Mouse (Mus musculus): ENCODE data around the gene Speg.

The Speg gene

DNA sequence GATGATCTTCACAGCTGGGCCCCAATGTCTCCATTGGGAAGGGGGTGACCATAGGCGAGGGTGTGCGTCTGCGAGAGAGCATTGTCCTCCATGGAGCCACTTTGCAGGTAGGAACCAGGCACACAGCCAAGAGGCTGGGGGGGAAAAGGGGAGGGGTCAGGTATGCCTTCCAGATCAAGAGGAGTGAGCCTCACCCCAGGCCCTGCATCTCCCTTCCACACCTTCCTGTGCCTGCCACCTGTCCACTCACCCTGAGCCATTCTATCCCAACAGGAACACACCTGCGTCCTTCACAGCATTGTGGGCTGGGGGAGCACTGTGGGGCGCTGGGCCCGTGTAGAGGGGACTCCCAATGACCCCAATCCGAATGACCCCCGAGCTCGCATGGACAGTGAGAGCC lies 67.1 kb downstream of the Speg start:
- no peak for DNase-seq (ENCODE audit: low spot score)

DNA sequence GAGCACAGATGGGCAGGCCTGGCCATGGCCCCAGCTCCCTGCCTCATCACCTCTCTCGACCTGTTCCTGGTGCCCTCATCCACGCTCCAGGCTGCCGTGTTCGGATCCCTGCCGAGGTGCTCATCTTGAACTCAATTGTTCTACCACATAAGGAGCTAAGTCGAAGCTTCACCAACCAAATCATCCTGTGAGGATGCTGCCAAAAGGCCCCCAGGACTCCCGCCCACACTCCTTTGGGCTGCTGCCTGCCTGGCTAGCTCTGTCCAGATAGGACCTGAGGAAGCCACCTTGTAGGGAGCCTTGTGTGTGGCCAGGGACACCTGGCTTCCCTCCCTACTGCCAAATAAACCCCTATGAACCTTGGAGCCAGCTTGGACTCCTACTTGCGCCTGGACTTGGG lies 67.7 kb downstream of the Speg start:
- DNase-seq (ENCODE audit: low spot score): no peak

DNA sequence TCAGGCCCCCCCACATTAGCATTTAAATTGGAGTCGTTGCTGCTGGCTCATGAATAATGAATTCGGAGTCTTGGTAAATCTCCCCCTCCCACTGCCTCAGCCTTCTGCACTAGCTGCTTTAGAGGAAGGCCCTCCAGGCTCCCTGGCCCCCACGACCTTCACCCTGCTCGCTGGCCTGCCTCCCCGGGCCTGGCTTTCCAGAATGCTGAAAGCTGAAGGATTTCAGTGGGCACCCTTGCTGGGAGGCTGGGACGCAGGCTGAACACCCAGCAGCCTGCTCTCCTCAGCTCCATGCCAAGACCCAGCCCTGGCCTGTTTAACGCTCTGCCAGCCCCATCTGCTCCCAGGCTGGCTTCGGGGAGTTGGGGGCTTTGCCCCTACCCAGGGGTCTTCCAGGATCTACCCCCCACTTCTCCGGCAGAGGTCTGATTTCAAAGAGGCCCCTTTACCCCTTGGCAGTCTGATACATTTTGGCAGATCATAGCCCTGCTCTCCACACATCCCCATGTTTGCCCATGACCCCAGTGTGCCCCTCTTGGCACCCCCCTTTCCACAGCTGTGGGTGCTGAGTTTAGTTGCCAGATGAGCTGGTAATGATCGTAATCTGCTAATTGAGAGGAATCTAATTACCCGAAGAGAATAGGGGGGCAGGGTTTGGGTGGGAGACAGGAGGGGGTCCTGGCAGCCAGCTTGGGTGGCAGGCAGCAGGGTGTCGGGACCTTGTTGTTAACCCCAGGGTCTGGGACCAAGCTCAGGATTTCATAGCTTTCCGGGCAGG lies 68.3 kb downstream of the Speg start:
- no peak for DNase-seq (ENCODE audit: low spot score)

DNA sequence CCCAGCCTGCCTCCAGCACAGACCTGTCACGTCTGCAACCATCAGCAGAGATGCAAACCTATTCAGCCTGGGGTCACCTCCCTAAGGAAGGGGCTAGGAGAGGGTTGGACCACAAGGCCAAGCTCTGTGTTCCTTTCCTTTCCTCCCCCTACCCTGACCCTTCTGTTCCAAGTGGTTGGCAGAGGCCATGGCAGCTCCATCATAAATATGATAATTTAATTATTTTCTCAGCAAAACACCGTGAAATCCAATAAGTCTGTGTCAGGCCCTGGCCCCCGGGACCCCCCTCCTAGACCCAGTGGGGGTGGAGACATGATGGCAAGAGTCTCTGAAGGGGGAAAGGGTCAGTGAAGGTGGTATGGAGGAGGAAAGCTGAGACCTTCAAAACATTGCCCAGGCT lies 69.1 kb downstream of the Speg start:
- DNase-seq (ENCODE audit: low spot score): no peak

DNA sequence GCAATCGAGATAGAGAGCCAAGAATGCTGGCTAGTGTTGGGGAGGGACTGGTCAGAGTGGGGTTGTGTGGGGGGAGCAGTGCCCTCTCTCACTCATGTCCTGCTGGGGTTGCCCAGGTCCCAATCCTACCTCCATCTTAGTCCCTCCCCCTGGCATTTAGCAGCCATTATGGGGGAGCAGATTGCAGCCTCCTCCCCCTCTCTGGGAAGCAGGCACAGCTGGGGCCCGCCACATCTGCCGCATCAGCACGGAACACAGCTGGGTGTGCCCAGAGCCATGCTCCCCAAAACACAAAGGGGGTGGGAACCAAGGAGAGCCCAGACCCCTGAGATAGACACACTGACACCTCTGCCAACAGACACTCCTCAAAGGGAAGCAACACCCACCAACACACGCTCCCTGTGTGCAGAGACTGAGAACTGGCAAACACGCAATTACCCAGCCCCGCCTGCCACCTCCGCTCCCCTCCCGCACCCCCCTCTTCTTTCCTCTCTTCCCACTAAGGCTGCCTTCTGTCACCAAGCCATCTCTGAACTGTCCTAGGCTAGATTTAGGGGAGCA lies 70.1 kb downstream of the Speg start:
- DNase-seq (ENCODE audit: low spot score): no peak

DNA sequence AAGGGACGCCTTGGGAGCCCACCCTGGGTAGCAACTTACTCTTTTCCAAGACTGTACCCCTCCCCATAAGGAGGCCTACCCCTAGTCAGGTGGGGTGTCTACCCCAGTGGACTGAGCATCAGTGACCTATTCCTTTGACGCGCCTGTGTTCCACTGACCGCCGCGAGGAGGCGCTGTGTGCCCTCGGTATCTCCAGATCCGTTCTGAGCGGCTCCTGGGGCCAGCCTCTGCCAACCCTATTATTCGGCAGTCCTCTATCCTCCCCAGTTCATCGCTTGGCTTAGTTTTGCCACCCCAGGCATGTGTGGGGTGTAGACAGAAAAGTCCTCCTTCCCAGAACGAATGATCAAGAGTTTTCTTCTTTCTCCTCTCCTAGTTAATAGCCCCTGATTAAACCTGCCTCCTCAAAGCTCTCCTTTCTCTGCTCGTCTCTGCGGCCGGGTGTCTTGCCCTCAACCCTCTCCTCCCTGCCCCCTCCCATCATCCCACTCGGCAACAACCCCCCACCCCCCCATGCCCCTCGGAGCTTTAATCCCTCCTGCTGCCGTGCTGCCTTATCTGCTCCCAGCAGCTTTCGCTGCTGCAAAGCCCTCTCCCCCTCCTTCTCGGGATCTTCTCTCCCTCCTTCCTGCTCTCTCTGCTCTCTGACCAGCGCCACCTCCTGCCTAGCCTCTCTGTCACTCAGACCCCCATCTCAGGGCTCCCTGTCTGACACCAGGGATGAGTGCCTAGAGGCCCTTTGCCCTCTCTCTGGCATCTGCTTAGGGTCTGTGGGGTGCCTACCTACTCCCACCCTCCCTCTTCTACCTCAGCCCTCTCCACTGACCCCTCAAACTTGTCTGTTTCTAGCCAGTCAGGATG lies 70.9 kb downstream of the Speg start:
- no peak for DNase-seq (ENCODE audit: low spot score)

DNA sequence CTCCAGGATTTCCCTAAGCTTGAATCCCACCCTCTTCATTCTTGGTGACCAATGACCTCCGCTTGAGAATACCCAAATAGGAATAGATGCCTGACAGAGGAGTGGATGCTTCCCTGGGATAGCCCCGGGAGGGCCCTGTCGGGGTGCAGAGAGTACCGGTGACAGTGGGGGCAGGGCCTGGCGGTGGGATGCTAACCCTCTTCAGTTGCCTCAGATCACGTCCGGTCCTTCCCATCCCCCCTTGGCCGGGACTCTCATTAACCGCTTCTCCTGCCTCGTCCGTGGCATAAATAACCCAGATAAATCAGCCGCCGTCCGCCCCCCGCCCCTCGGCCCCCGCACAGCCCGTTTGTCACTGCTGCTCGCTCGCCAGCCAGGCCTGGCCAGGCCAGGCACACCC lies 71.6 kb downstream of the Speg start:
- no peak for DNase-seq (ENCODE audit: low spot score)

DNA sequence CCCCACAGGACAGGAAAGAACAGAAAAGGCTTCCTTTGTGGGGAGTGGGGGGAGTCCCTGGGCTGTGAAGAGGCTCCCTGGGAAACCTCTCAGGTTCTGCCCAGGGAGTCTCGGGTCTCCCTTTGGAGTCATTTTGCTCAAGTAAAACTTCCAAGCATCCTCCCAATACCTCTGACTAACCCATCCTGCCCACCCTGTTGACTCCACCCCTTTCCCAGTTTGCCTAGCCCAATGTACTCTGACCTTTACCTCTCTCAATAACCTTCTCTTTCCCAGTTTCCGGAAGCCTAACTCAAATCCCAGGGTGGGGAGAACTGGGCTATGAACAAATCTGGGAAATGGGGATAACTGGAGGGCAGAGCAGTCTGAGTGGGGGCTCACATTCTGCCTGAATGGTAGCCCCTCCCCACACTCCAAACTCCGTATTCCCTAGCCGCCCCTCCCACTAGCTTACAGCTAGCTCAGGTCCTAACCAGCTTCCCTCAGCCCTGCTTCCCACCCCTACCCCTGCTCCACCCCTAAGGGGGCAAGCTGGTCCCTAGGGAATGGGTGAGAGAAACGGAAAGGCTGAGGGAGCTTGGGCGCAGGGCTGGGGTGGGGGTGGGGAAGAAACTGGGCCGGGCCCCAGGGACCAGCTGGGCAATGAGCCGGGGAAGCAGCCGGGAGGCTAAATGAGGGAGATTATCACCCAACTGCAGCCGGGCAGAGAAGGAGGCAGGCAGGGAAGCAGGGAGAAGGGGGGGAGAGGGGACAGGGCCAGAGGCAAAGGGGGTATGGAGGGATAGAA lies 72.4 kb downstream of the Speg start:
- no peak for DNase-seq (ENCODE audit: low spot score)

DNA sequence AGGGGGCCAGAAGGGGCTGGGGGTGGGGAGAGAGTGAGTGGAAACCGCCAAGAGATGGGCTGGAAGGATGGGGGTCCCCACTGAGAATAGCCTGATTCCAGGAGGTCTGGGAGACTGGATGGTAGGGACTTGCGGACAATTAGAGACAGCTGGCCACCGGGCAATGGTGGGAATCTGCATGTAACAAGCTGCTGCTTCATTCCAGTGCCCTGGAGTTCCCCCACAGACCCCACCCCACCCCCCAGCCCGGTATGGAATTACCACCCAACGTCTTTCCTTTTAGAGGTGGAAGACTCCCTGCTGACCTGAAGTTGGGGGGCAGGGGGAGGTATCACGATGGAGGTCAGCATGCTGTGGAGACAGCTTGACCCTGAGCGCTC lies 72.9 kb downstream of the Speg start:
- no peak for DNase-seq (ENCODE audit: low spot score)

DNA sequence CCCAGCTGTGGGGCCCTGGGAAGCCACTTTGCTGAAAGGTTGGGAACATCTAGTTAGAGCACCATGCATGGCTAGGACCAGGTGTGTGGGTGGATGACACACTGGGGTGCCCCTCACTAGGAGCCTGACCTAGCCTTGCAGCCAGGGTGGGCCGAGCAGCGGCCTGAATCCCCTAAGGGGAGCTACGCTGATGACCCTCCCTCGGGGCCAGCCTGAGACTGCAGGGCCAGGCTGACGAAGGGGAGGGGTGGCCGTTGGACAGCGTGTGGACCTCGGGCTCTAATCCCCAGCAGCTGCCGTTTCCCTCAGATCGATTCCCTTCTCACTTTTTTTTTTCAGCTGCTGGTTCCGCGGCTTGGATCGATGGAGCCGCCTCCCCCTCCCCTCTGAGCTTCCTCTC lies 73.8 kb downstream of the Speg start:
- DNase-seq (ENCODE audit: low spot score): no peak

DNA sequence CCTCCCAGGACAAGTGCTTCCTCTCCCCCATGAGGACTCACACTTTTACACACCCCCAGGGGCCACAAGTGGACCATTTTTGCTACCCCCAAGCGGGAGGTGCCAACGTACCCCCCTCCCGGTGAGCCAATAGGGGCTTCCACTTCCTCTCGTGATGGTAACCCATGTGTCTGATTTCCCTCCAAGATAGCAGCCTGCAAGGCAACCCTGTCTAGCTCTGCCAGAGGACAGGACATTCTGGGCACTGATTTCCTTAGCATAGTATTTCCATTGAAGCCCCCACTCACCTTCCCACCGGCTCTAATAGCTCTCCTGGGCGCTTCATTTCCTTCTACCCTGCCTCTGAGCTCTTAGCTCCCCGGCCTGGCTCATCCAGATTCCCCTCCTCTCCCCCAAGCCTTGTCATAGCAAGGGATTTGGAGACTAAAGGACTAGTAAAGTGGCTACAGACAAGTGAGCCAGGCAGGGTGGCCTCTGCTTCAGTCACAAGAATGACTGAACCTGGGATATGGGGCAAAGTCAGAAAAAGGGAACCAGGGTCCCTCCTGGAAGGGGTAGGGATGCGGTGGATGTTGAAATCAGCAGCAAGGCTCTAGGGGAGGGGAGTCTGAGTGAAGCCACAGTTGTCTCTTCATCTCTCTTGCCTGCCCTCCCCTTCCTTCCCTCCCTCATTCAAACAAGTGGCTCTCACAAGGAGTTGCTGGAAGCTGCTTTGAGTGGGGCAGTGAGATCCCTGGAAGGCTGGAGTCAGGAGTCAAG lies 74.5 kb downstream of the Speg start:
- no peak for DNase-seq (ENCODE audit: low spot score)

DNA sequence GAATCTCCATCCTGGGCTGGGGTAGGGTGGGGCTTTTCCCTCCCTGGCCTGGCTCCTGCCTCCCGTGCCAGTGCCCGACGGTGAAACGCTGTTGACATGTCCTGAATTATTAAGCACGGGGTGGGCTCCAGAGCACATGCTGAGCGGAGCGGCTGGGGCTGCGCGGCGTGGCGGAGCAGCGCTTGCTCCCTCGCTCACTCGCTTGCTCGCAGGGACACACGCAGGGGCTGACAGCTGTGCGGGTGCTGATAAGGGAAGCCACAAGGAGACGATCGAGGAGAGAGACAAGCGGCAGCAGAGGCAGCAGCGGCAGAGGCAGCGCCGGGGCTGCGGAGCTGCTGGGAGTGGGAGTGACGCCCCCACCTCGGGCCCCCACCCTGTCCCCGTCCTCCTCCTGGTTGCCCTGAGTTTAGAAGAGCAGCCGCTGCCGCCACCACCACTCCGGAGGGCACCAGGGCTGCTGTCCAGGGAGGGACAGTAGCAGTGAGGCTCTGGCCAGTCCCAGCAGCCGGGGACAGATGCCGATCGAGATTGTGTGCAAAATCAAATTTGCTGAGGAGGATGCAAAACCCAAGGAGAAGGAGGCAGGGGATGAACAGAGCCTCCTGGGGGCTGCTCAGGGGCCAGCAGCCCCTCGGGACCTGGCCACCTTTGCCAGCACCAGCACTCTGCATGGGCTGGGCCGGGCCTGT lies 75.4 kb downstream of the Speg start, which contains the start of gene Asic4:
Gene Asic4 (plus strand): TSS at position 123 of the 692 bp plus-strand sequence.
- no peak for DNase-seq (ENCODE audit: low spot score)

DNA sequence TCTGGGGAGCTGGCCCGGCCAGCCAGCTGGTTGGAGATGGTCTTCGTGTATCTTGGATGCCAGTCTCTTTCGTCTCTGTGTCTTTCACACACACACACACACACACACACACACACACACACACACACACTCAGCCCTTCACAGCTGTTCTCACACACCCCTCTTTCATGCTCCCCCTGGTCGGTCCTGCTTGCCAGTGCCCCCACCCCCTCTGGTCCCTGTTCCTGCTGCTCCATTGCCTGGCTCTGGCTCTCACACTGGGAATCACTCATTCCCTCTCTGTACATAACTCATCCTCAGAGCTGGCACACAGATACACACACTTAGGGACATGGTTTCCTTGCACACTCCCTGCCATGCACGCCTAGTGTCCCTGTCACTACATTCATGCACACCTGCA lies 76.8 kb downstream of the Speg start:
- DNase-seq (ENCODE audit: low spot score): no peak

DNA sequence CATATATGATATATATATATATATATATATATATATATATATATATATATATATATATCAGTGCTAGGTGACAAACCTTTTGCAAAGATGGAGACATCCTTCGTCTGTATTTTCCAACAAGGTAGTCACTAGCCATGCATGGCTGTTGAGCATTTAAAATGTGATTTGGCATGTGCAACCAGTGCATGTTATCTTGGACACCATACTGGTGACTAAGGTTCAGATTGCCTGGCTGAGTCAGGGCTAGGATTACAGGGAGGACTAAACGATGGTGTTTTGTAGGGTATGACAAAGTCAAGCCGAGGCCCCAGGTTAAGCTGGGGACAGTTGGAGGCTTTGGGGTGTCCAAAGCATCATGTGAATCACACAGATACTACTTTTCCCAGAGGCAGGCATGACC lies 80.3 kb downstream of the Speg start:
- DNase-seq (ENCODE audit: low spot score): no peak

DNA sequence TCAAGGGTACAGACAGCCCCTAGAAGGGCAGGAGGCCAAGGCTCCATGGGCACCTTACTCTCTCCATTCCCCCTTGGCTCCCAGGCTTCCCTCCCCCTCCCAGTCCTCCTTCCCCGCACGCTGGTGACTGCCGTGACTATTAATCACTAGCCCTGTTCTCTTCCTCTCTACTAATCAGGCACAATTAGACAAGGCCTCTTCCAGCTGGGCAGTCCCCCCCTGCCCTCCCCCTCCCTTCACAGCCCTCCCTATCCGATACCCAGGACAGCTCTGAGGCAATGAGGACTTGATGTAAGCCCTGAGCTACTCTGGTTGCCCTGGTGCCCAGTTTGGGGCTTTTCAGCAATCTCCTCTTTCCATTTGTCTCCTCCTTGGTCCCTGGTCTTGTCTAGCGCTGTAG lies 80.9 kb downstream of the Speg start:
- no peak for DNase-seq (ENCODE audit: low spot score)

DNA sequence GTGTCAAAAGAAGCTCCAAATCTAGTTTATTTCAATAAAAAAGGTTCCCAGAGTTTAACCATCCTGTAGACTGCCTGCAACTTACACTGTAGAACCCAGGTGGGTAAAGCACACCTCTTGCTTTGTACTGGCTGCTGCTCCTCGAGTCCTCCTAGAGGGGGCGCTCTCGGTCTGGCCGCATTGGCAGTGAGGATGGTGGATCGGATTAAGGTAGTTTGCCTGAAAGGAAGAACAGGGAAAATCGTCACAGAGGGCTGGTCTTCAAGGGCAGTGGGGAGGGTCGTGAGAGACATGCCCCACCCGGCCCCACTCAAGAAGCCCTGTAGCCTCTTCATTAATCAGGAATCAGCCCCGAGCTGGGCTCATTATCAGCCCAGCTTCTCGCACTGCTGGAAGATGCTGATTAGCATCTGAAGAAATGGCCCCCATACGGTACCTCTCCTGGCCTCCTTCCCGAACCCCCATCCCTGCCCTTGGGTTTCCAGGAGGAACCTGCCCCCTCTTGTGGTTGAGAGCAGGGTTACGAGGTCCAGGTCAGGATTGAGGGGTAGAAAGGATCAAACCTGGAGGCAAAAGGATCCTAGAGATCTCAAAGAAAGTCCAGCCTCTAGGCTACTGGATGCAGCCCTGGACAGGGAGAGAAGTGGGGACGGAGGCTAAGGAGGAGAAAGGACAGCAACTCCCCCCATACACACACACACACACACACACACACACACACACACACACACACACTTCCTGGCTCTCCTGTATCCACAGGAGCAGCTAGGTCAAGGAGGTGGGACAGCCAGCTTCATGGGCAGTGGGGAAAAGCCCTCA lies 81.9 kb downstream of the Speg start:
- no peak for DNase-seq (ENCODE audit: low spot score)

DNA sequence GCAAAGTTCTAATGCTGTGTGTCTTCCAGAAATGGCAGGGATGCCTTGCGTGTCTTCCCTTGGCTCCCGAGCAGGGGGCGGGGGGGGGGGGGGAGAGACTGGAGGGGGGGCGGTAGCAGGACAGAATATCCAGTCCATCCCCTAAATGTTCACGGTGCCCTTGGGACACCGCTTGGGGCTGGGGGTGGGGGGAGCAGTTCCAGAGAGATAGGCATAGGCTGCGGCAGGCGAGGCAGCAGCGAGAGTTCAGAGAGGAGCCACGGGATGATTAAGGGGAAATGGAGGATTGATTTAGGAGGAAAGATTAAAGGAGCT lies 82.6 kb downstream of the Speg start:
- no peak for DNase-seq (ENCODE audit: low spot score)

DNA sequence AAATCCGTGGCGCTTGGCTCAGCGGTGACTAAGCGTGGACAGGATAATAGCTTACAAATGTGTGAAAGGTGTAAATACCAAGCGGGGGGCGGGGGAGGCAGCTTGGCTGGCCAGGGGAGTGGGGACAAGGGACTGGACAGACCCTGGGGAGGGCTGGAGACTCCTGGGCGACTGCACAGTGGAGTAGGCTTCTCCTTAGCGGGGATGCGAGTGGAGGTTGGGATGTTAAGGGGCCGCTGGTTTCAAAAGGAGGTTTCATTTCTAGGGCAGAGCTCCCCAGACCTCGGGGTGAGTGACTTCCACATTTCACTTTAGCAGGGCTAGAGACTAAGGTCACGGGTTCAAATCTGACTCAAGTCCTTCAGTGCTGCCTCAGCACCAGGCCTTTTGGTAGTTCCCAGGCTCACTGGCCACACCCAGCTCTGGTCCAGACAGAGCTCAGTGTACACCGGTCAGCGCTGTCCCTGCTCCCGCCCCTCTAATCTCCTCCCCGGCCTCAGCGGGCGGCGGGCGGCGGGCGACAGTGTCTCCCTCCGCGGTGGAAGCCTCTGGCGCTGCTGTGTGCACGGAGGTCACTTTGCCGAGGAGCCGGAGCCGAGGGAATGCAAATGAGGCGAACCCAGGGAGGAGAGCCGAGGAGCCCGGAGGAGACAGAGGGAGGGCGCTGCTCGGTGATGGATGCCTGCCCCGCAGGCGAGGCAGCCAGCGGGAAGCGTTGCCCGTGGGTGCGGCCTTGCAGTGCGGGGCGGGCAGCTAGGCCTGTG lies 83.1 kb downstream of the Speg start:
- DNase-seq (ENCODE audit: low spot score): no peak
